In the genomic region with DNA sequence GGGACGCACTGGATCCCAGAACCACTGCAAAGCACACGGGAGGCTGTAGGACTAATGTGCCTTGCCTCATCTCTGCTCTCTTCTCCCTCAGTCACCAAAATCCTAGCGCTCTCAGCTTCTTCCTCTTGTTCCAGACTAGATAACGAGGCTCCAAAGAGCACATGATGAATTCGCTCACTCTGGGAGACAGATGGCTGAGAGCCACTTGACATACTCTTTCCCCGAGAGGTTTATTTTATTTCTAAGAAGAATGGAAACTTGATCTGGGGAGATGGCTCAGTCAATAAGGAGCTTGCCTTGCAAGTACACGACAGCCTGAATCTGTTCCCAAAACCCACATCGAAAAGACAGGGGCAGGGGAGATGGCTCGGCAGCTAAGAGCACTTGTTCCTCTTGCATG, we compare ENCODE assay signal across 29 mouse cellular contexts.
DNase-seq lines count a peak whose midpoint lies in the region; ATAC-seq lines count a peak whose summit lies in the region.
"Had no signal": no experiment of that assay in that cellular context is flagged by ENCODE, and none has a peak within 500 bp of the region (broad histone marks: within the 10 kb centered on the region; RNA-seq: fewer than 3 reads in every experiment).

No protein-coding gene starts in this region.

- no peak for ATAC-seq in forebrain, embryonic 13.5 days
- no peak for ATAC-seq in forebrain, embryonic 16.5 days
- no peak for ATAC-seq in heart, embryonic 11.5 days (replicated peaks; ENCODE audit: insufficient number of reproducible peaks, low FRiP score, low TSS enrichment)
- ATAC-seq in forebrain, embryonic 15.5 days (replicated peaks) = no peak
- ATAC-seq: activated CD4-positive, CD25-positive, alpha-beta regulatory T cell, adult 4 months; CD4-positive, CD25-positive, alpha-beta regulatory T cell, adult 4 months; hindbrain, postnatal 0 days; intestine, embryonic 15.5 days; midbrain, embryonic 13.5 days had no signal

- H3K9me3 ChIP-seq in forebrain, embryonic 13.5 days (replicated peaks) = no peaks in the 10 kb centered on the region; the same call in 1 of the 2 replicates
- no peaks in the 10 kb centered on the region for H3K9me3 ChIP-seq in forebrain, embryonic 16.5 days (ENCODE audit: control insufficient read depth, low read length)
- no peaks in the 10 kb centered on the region for H3K9me3 ChIP-seq in heart, embryonic 11.5 days (replicated peaks; ENCODE audit: control insufficient read depth, low read length)
- no peaks in the 10 kb centered on the region for H3K9me3 ChIP-seq in forebrain, embryonic 15.5 days
- H3K9me3 ChIP-seq: limb, embryonic 10.5 days; limb, embryonic 15.5 days; liver, embryonic 13.5 days; midbrain, embryonic 13.5 days; neural tube, embryonic 13.5 days had no signal

- no peaks in the 10 kb centered on the region for H3K27me3 ChIP-seq in forebrain, embryonic 13.5 days
- H3K27me3 ChIP-seq in forebrain, embryonic 16.5 days (replicated peaks; ENCODE audit: control insufficient read depth, insufficient read depth, low read length) = no peaks in the 10 kb centered on the region
- no peaks in the 10 kb centered on the region for H3K27me3 ChIP-seq in heart, embryonic 11.5 days (ENCODE audit: control insufficient read depth, insufficient read depth, low read length)
- no peaks in the 10 kb centered on the region for H3K27me3 ChIP-seq in forebrain, embryonic 15.5 days
- H3K27me3 ChIP-seq: intestine, embryonic 15.5 days; limb, embryonic 15.5 days; liver, embryonic 13.5 days had no signal

- peak overlapping the region; percentile 32 for H3K27ac ChIP-seq in forebrain, embryonic 13.5 days
- H3K27ac ChIP-seq in forebrain, embryonic 16.5 days (ENCODE audit: low read length) = no peak overlapping the region
- no peak overlapping the region for H3K27ac ChIP-seq in heart, embryonic 11.5 days (ENCODE audit: low read depth, low read length)
- H3K27ac ChIP-seq in forebrain, embryonic 15.5 days (replicated peaks) = peak overlapping the region; percentile 38; the same call in 1 of the 2 replicates
- H3K27ac ChIP-seq: hindbrain, postnatal 0 days; intestine, embryonic 15.5 days; limb, embryonic 10.5 days; limb, embryonic 15.5 days; liver, embryonic 13.5 days; macrophage; midbrain, embryonic 13.5 days had no signal

- no peaks in the 10 kb centered on the region for H3K36me3 ChIP-seq in forebrain, embryonic 13.5 days (ENCODE audit: poor library complexity, severe bottlenecking)
- no peaks in the 10 kb centered on the region for H3K36me3 ChIP-seq in forebrain, embryonic 16.5 days (ENCODE audit: control insufficient read depth, insufficient read depth)
- no peaks in the 10 kb centered on the region for H3K36me3 ChIP-seq in heart, embryonic 11.5 days (ENCODE audit: control insufficient read depth, insufficient read depth, low read length)
- H3K36me3 ChIP-seq in forebrain, embryonic 15.5 days = no peaks in the 10 kb centered on the region
- H3K36me3 ChIP-seq: intestine, embryonic 15.5 days; limb, embryonic 10.5 days; limb, embryonic 15.5 days; liver, embryonic 13.5 days; midbrain, embryonic 13.5 days; neural tube, embryonic 13.5 days had no signal

- H3K4me3 ChIP-seq in forebrain, embryonic 13.5 days = no peak overlapping the region
- H3K4me3 ChIP-seq in forebrain, embryonic 16.5 days (replicated peaks; ENCODE audit: low read length) = no peak overlapping the region
- no peak overlapping the region for H3K4me3 ChIP-seq in heart, embryonic 11.5 days (ENCODE audit: low read depth, low read length)
- H3K4me3 ChIP-seq in forebrain, embryonic 15.5 days = no peak overlapping the region
- H3K4me3 ChIP-seq: intestine, embryonic 15.5 days; limb, embryonic 10.5 days; limb, embryonic 15.5 days; liver, embryonic 13.5 days; midbrain, embryonic 13.5 days; neural tube, embryonic 13.5 days had no signal

- peaks cover 68% of the 10 kb centered on the region for H3K4me1 ChIP-seq in forebrain, embryonic 13.5 days
- peaks cover 30% of the 10 kb centered on the region for H3K4me1 ChIP-seq in forebrain, embryonic 16.5 days (replicated peaks; ENCODE audit: control insufficient read depth, insufficient read depth, low read length)
- H3K4me1 ChIP-seq in heart, embryonic 11.5 days (ENCODE audit: control insufficient read depth, insufficient read depth, low read length) = no peaks in the 10 kb centered on the region
- H3K4me1 ChIP-seq in forebrain, embryonic 15.5 days = peaks cover 38% of the 10 kb centered on the region
- H3K4me1 ChIP-seq: intestine, embryonic 15.5 days; liver, embryonic 13.5 days had no signal

- no peak overlapping the region for H3K9ac ChIP-seq in forebrain, embryonic 13.5 days
- no peak overlapping the region for H3K9ac ChIP-seq in forebrain, embryonic 16.5 days (replicated peaks; ENCODE audit: low read depth, low read length)
- H3K9ac ChIP-seq in heart, embryonic 11.5 days (ENCODE audit: low read depth, low read length) = no peak overlapping the region
- H3K9ac ChIP-seq in forebrain, embryonic 15.5 days (replicated peaks) = no peak overlapping the region
- H3K9ac ChIP-seq: intestine, embryonic 15.5 days; limb, embryonic 15.5 days; liver, embryonic 13.5 days; midbrain, embryonic 13.5 days; neural tube, embryonic 13.5 days had no signal

- intact Hi-C loops in heart, postnatal 10 days (cut with DNase I) = no loop called here

- peak; percentile 53 to 60 for DNase-seq in heart, postnatal 10 days
- peak; percentile 53 for DNase-seq in brain, adult 2 months (ENCODE audit: low read depth, low spot score)
- no peak for DNase-seq in left cerebral cortex, adult 8-10 months (ENCODE audit: low spot score in 2 of 2)
- DNase-seq: adrenal gland, adult 2 months; adrenal gland, postnatal 36 days; cerebellum, adult 8-10 months; cerebellum, postnatal 25 days; gastrocnemius, postnatal 14 days; kidney, adult 2 months; kidney, postnatal 36 days; layer of hippocampus, postnatal 36 days; liver, embryonic 13.5 days; lung, adult 18-20 months; lung, postnatal 10 days; thymus, adult 2 months; thymus, postnatal 4 days had no signal

- 52% methylated on average over 9 of the region's 9 CpGs for WGBS in forebrain, embryonic 13.5 days
- 38% methylated on average over 9 of the region's 9 CpGs for WGBS in forebrain, embryonic 16.5 days
- WGBS in heart, embryonic 11.5 days (ENCODE audit: insufficient replicate concordance) = 48% methylated on average over 9 of the region's 9 CpGs
- 42% methylated on average over 9 of the region's 9 CpGs for WGBS in forebrain, embryonic 15.5 days

- H3K4me2 ChIP-seq in forebrain, embryonic 13.5 days = no peak overlapping the region
- no peak overlapping the region for H3K4me2 ChIP-seq in forebrain, embryonic 16.5 days (ENCODE audit: low read length)
- H3K4me2 ChIP-seq in heart, embryonic 11.5 days = no peak overlapping the region
- no peak overlapping the region for H3K4me2 ChIP-seq in forebrain, embryonic 15.5 days (replicated peaks)
- H3K4me2 ChIP-seq: intestine, embryonic 15.5 days; limb, embryonic 15.5 days; liver, embryonic 13.5 days; midbrain, embryonic 13.5 days; neural tube, embryonic 13.5 days had no signal

Comparison
In these comparisons a context has a peak if more than half of its experiments do, and no peak if none do; other contexts are left out.
1. H3K27ac ChIP-seq: peak in forebrain, embryonic 13.5 days (single experiment) and forebrain, embryonic 15.5 days (single experiment); none in forebrain, embryonic 16.5 days (single experiment) and heart, embryonic 11.5 days (single experiment).
2. DNase-seq: peak in heart, postnatal 10 days (2 of 2) and brain, adult 2 months (single experiment); none in left cerebral cortex, adult 8-10 months (0 of 2).